Mouse (Mus musculus): ENCODE data around the gene Arfip1.

- TF ChIP-seq CTCF (IDR thresholded peaks at IDR 0.05; ENCODE audit: insufficient read depth, low read depth, low read length), result no peak
- no peak for TF ChIP-seq POLR2A (IDR thresholded peaks at IDR 0.05; ENCODE audit: insufficient read depth, low read depth, low read length)
These were observed 57.5 kb downstream of the Arfip1 start for GRCm38 (mm10) chr3:84524952-84525351.
